Comparison of ENCODE assay signal across 10 mouse cellular contexts in genomic region chr14:75727046-75727445, GRCm38 (mm10). TPM values are rescaled to one million over a fixed set of nuclear protein-coding genes. Genes with fewer than 3 reads are reported as not detected.
DNase-seq lines count a peak whose midpoint lies in the region; ATAC-seq and TF ChIP-seq lines count a peak whose summit lies in the region.
"Had no signal": no experiment of that assay in that cellular context is flagged by ENCODE, and none has a peak within 500 bp of the region (broad histone marks: within the 10 kb centered on the region; RNA-seq: fewer than 3 reads in every experiment).

No protein-coding gene starts in this region.

- DNase-seq in heart, adult 2 months = no peak
- no peak for DNase-seq in heart, postnatal 25 days (ENCODE audit: low spot score)
- no peak for DNase-seq in G1E (ENCODE audit: low spot score)
- peak; percentile 21 for DNase-seq in embryo, embryonic 11 days
- peak; percentile 6 for DNase-seq in lung, adult 2 months
- no peak for DNase-seq in right cerebral cortex, postnatal 4 days
- no peak for DNase-seq in testis, postnatal 14 days (ENCODE audit: low spot score)

- H3K4me2 ChIP-seq in intestine, embryonic 15.5 days (replicated peaks) = no peak overlapping the region
- H3K4me2 ChIP-seq: hindbrain, embryonic 15.5 days had no signal

- no peaks in the 10 kb centered on the region for H3K79me2 ChIP-seq in heart, adult 2 months (replicated peaks; ENCODE audit: control insufficient read depth, insufficient read depth, low read length)

- ATAC-seq in G1E (ENCODE audit: extremely low read depth, insufficient number of reproducible peaks, low FRiP score, poor library complexity, severe bottlenecking) = peak; percentile 6; the same call in 1 of the 2 replicates
- no peak for ATAC-seq in intestine, embryonic 15.5 days

- no peak for TF ChIP-seq POLR2A in heart, adult 2 months (IDR thresholded peaks at IDR 0.05; ENCODE audit: insufficient read depth, low read depth, low read length)
- no peak for TF ChIP-seq POLR2A in lung, adult 2 months (IDR thresholded peaks at IDR 0.05; ENCODE audit: borderline replicate concordance, extremely low read depth, low read depth, low read length)

- peak; percentile 55 for TF ChIP-seq CTCF in heart, adult 2 months (IDR thresholded peaks at IDR 0.05)
- TF ChIP-seq CTCF in G1E (IDR thresholded peaks at IDR 0.05; ENCODE audit: low read depth, low read length) = 0 out of 2 replicates have a peak, but pooled peaks have one; percentile 4
- TF ChIP-seq CTCF in lung, adult 2 months (IDR thresholded peaks at IDR 0.05; ENCODE audit: insufficient read depth, low read length) = peak; percentile 28

- peaks cover 2% of the 10 kb centered on the region for H3K36me3 ChIP-seq in heart, adult 2 months (ENCODE audit: control insufficient read depth, insufficient read depth, low read length)
- peaks cover 88% of the 10 kb centered on the region for H3K36me3 ChIP-seq in G1E (replicated peaks)
- H3K36me3 ChIP-seq in intestine, embryonic 15.5 days = peaks cover 9% of the 10 kb centered on the region; the same call in 1 of the 2 replicates

- no peak overlapping the region for H3K9ac ChIP-seq in heart, adult 2 months (ENCODE audit: low read depth, low read length)
- no peak overlapping the region for H3K9ac ChIP-seq in intestine, embryonic 15.5 days
- H3K9ac ChIP-seq: hindbrain, embryonic 15.5 days had no signal

- H3K27me3 ChIP-seq in heart, adult 2 months (ENCODE audit: control insufficient read depth, insufficient read depth, low read length) = no peaks in the 10 kb centered on the region
- no peaks in the 10 kb centered on the region for H3K27me3 ChIP-seq in G1E (ENCODE audit: insufficient read depth, low read length)
- no peaks in the 10 kb centered on the region for H3K27me3 ChIP-seq in intestine, embryonic 15.5 days (replicated peaks)
- H3K27me3 ChIP-seq: hindbrain, embryonic 15.5 days had no signal

- intact Hi-C loops in heart, adult 2 months (cut with DNase I) = no loop called here
- intact Hi-C loops in heart, postnatal 25 days (cut with DNase I) = loop anchor here (10.0 kb wide), 1 partner anchor 422 kb away; no protein-coding TSS in a partner anchor

- H3K4me3 ChIP-seq in heart, adult 2 months = no peak overlapping the region
- no peak overlapping the region for H3K4me3 ChIP-seq in G1E (ENCODE audit: low read depth, low read length)
- H3K4me3 ChIP-seq in lung, adult 2 months (replicated peaks; ENCODE audit: extremely low read depth, low read depth, low read length) = no peak overlapping the region
- H3K4me3 ChIP-seq in intestine, embryonic 15.5 days (replicated peaks) = no peak overlapping the region
- H3K4me3 ChIP-seq: hindbrain, embryonic 15.5 days; myocyte had no signal

- 46% methylated on average over 4 of the region's 4 CpGs for WGBS in heart, adult 2 months
- WGBS in lung, adult 2 months = 46% methylated on average over 4 of the region's 4 CpGs
- WGBS in intestine, embryonic 15.5 days = 71% methylated on average over 4 of the region's 4 CpGs

- peaks cover 2% of the 10 kb centered on the region; the same call in 1 of the 2 replicates for H3K4me1 ChIP-seq in heart, adult 2 months (ENCODE audit: control insufficient read depth, insufficient read depth, low read length)
- peaks cover 32% of the 10 kb centered on the region for H3K4me1 ChIP-seq in G1E (ENCODE audit: insufficient read depth, low read depth, low read length)
- H3K4me1 ChIP-seq in lung, adult 2 months (ENCODE audit: control insufficient read depth, insufficient read depth, low read length) = no peaks in the 10 kb centered on the region
- no peaks in the 10 kb centered on the region for H3K4me1 ChIP-seq in intestine, embryonic 15.5 days (replicated peaks)
- H3K4me1 ChIP-seq: hindbrain, embryonic 15.5 days had no signal

- H3K9me3 ChIP-seq in G1E (replicated peaks) = no peaks in the 10 kb centered on the region
- H3K9me3 ChIP-seq in intestine, embryonic 15.5 days = no peaks in the 10 kb centered on the region
- H3K9me3 ChIP-seq: hindbrain, embryonic 15.5 days had no signal

- no peak overlapping the region for H3K27ac ChIP-seq in heart, adult 2 months
- no peak overlapping the region for H3K27ac ChIP-seq in intestine, embryonic 15.5 days
- H3K27ac ChIP-seq: hindbrain, embryonic 15.5 days had no signal

- TF ChIP-seq EP300 in heart, adult 2 months (IDR thresholded peaks at IDR 0.05; ENCODE audit: insufficient read depth, low read depth, low read length) = no peak

RNA-seq across cellular contexts. Expression of gene Cog3, which starts 27.3 kb away (rescaled TPM):
- total RNA-seq in heart, adult 2 months (2021) = 10 to 100 TPM; 13.1 to 14.0 TPM
- polyA plus RNA-seq in heart, adult 2 months (2012; rRNA removed) = 6.0 and 11.7 TPM in 2 replicates
- total RNA-seq in heart, postnatal 25 days (2021) = 10 to 100 TPM; 13.0 to 13.5 TPM
- total RNA-seq in G1E (2014; fragmentation: Nextera tagmentation) = 34.8 and 36.5 TPM in 2 replicates
- 34.1 and 34.8 TPM in 2 replicates for total RNA-seq in G1E (2017)
- polyA plus RNA-seq in G1E (2012) = 5.0 and 6.2 TPM in 2 replicates
- 8.5 and 11.0 TPM in 2 replicates for polyA plus RNA-seq in lung, adult 2 months (2012; rRNA removed)
- polyA plus RNA-seq in intestine, embryonic 15.5 days (2015; fragmentation: Nextera tagmentation; extraction: Ambion mirVana) = 17.5 and 18.0 TPM in 2 replicates

RNA-seq across cellular contexts. Expression of gene Slc25a30, which starts 59.8 kb away (rescaled TPM):
- 10 to 100 TPM; 13.9 to 15.2 TPM for total RNA-seq in heart, adult 2 months (2021)
- polyA plus RNA-seq in heart, adult 2 months (2012; rRNA removed) = 6.3 and 7.2 TPM in 2 replicates
- total RNA-seq in heart, postnatal 25 days (2021) = 10 to 100 TPM; 11.5 to 12.6 TPM
- total RNA-seq in G1E (2014; fragmentation: Nextera tagmentation) = 33.9 and 40.4 TPM in 2 replicates
- total RNA-seq in G1E (2017) = 20.3 and 20.5 TPM in 2 replicates
- 44.3 and 54.7 TPM in 2 replicates for polyA plus RNA-seq in G1E (2012)
- 5.0 and 7.7 TPM in 2 replicates for polyA plus RNA-seq in lung, adult 2 months (2012; rRNA removed)
- polyA plus RNA-seq in intestine, embryonic 15.5 days (2015; fragmentation: Nextera tagmentation; extraction: Ambion mirVana) = 2.3 and 3.0 TPM in 2 replicates

Comparison
In these comparisons a context has a peak if more than half of its experiments do, and no peak if none do; other contexts are left out.
1. DNase-seq: peak in embryo, embryonic 11 days (single experiment) and lung, adult 2 months (single experiment); none in heart, adult 2 months (0 of 2), heart, postnatal 25 days (single experiment), G1E (single experiment), right cerebral cortex, postnatal 4 days (single experiment) and testis, postnatal 14 days (single experiment).
2. CTCF ChIP-seq: peak in every context shown above with its lines; median percentile 55 in heart, adult 2 months; 28 in lung, adult 2 months; 4 in G1E.